Mouse (Mus musculus): ENCODE results near the gene Hpgd. TPM values are rescaled to one million over a fixed set of nuclear protein-coding genes. Genes with fewer than 3 reads are reported as not detected.

The Hpgd gene
- polyA plus RNA-seq, 1 experiment from 2014 or later = 29.2 TPM

DNA sequence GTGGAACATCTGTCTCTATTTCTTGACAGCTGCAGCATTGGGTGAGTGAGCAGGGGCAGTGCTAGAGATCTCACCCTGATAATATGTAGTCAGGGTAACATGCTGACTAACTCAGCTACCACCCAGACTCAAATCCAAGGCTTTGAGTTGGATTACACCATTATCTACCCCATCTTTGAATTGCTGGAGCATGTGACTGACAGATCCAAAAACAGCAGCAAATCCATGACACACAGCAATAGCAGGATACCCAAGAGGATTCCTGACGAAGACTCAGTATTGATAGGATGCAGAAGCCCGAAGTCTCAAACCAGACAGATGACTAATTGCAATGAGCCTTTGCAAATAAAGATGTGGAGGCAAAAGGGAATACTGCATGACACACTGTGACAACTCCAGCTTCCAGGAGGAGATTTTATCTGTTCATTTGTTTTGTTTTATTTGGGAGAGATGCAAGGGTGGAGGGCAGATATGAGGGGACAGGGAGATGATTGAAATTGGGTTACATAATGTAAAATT is 15.8 kb upstream of the Hpgd start:
- H3K36me3 ChIP-seq (ENCODE audit: control insufficient read depth, insufficient read depth, low read length) = no peaks in the 10 kb centered on the region
- H3K4me2 ChIP-seq = no peak overlapping the region
- no peaks in the 10 kb centered on the region for H3K27me3 ChIP-seq (ENCODE audit: control insufficient read depth, insufficient read depth, low read length)
- no peak overlapping the region for H3K9ac ChIP-seq (ENCODE audit: low read depth, low read length)
- WGBS (ENCODE audit: insufficient replicate concordance) = 52% methylated on average over 2 of the region's 2 CpGs
- no peak overlapping the region for H3K4me3 ChIP-seq (ENCODE audit: low read depth, low read length)
- no peaks in the 10 kb centered on the region for H3K4me1 ChIP-seq (ENCODE audit: control insufficient read depth, insufficient read depth, low read length)
- ATAC-seq (replicated peaks; ENCODE audit: insufficient number of reproducible peaks, low FRiP score, low TSS enrichment) = no peak
- no peak overlapping the region for H3K27ac ChIP-seq (ENCODE audit: low read depth, low read length)
- H3K9me3 ChIP-seq (replicated peaks; ENCODE audit: control insufficient read depth, low read length) = no peaks in the 10 kb centered on the region

DNA sequence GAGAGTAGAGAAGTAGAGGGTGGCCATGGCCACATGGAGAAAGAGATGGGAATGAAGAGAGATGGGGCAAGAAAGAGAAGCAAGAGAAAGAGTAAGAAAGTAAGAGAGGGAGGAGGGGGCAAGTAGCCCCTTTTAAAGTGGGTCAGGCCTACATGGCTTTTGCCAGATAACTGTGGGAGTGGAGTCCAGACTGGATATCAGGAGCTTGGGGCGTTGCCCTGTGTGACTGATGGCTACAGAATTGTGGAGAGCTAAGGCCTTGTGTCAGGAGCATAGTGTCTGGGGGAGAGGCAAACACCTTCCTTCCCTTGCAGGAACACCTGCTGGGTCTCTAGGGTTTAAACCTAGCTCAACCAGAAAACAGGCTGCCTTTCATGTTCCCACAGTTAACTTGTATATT is 10.4 kb upstream of the Hpgd start:
- Histone ChIP-seq H3K4me3 (ENCODE audit: low read depth, low read length) (no peak overlapping the region), H3K4me2 (no peak overlapping the region), H3K36me3 (ENCODE audit: control insufficient read depth, insufficient read depth, low read length) (no peaks in the 10 kb centered on the region), H3K27ac (ENCODE audit: low read depth, low read length) (no peak overlapping the region), H3K9me3 (replicated peaks; ENCODE audit: control insufficient read depth, low read length) (no peaks in the 10 kb centered on the region), H3K27me3 (ENCODE audit: control insufficient read depth, insufficient read depth, low read length) (no peaks in the 10 kb centered on the region), H3K9ac (ENCODE audit: low read depth, low read length) (no peak overlapping the region), H3K4me1 (ENCODE audit: control insufficient read depth, insufficient read depth, low read length) (0 out of 2 replicates have a peak, but pooled peaks cover 3% of the 10 kb centered on the region)
- WGBS (ENCODE audit: insufficient replicate concordance) = 50% methylated on average over 1 of the region's 1 CpGs
- ATAC-seq (replicated peaks; ENCODE audit: insufficient number of reproducible peaks, low FRiP score, low TSS enrichment) = no peak

DNA sequence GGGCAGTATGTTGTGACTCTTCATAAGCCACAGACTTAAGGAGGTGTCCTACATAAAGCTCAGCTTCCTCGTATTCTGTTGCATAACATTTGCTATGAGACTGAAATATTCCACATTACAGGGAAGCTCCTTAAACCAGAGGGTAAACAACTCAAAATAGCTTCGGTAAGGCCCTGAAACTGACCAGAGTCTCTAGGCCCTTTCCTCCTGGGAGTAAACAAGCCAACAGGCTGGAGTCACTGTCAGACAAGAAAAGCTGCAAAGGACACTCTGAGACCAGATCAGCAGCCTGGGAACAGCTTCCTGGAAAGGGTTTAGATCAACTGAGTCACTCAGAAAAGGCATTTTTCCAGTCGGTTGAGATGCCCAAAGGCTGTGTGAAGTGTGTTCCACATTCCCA is 9.4 kb upstream of the Hpgd start:
- no peaks in the 10 kb centered on the region for H3K27me3 ChIP-seq (ENCODE audit: control insufficient read depth, insufficient read depth, low read length)
- no peak overlapping the region for H3K4me2 ChIP-seq
- H3K36me3 ChIP-seq (ENCODE audit: control insufficient read depth, insufficient read depth, low read length) = no peaks in the 10 kb centered on the region
- no peaks in the 10 kb centered on the region for H3K9me3 ChIP-seq (replicated peaks; ENCODE audit: control insufficient read depth, low read length)
- no peak overlapping the region for H3K9ac ChIP-seq (ENCODE audit: low read depth, low read length)
- H3K4me3 ChIP-seq (ENCODE audit: low read depth, low read length) = no peak overlapping the region
- WGBS (ENCODE audit: insufficient replicate concordance) = 31% methylated on average over 3 of the region's 3 CpGs
- H3K27ac ChIP-seq (ENCODE audit: low read depth, low read length) = no peak overlapping the region
- no peak for ATAC-seq (replicated peaks; ENCODE audit: insufficient number of reproducible peaks, low FRiP score, low TSS enrichment)
- 0 out of 2 replicates have a peak, but pooled peaks cover 3% of the 10 kb centered on the region for H3K4me1 ChIP-seq (ENCODE audit: control insufficient read depth, insufficient read depth, low read length)

DNA sequence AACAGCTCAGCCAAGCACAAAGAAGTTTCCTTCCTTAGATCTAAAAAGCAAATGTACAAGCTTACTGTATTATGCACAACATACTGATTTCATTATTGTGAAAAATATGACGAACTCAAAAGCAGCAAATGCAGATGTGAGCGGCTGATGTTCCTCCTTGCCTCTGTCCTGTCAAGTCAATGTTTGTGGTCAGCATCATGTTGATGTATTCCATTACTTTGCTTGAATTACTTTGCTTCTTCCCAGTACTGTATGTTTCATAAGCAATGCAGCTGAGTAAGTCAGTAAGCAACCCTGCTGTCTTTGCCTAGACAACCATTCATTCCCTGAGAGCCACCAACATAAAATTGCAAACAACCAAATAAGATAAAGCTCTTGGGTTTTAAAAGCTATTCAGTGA is 7.7 kb upstream of the Hpgd start:
- Histone ChIP-seq H3K27ac (ENCODE audit: low read depth, low read length) (no peak overlapping the region), H3K4me2 (no peak overlapping the region), H3K27me3 (ENCODE audit: control insufficient read depth, insufficient read depth, low read length) (no peaks in the 10 kb centered on the region), H3K9me3 (replicated peaks; ENCODE audit: control insufficient read depth, low read length) (no peaks in the 10 kb centered on the region), H3K4me1 (ENCODE audit: control insufficient read depth, insufficient read depth, low read length) (0 out of 2 replicates have a peak, but pooled peaks cover 3% of the 10 kb centered on the region), H3K36me3 (ENCODE audit: control insufficient read depth, insufficient read depth, low read length) (no peaks in the 10 kb centered on the region), H3K9ac (ENCODE audit: low read depth, low read length) (no peak overlapping the region), H3K4me3 (ENCODE audit: low read depth, low read length) (no peak overlapping the region)
- 76% methylated on average over 2 of the region's 2 CpGs for WGBS (ENCODE audit: insufficient replicate concordance)
- ATAC-seq (replicated peaks; ENCODE audit: insufficient number of reproducible peaks, low FRiP score, low TSS enrichment) = no peak

DNA sequence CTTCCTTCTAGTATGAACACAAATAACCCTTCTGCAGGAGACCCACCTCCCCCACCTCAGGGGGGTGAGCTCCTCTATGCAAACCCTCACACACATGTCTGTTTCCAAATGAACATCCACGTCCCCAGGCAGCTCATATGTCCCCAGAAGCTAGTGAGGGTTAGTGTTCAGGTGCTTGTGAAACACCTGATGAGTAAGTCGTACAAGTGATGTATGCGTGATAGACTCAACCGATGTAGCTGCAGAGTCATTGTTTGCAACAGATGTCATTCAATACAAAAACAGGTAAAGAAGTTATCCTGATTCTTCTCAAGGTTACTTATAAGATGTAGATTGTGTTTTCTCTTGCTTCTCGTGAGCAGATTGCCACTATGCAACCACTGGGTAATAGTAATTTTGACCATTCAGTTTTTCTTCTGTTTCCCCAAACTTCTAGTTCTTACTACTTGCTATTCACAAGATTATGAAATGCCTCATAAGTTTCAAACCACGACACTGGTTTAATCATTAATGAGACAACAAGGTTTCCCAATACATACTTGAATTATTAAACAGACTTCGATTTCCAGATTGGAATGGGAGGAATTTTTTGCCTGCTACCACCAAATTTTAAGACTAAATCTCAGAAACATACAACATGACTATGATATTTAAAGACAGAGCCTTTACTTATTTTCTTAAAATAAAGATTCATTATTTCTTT is 6.9 kb upstream of the Hpgd start:
- Histone ChIP-seq H3K27ac (ENCODE audit: low read depth, low read length) (no peak overlapping the region), H3K9ac (ENCODE audit: low read depth, low read length) (no peak overlapping the region), H3K4me2 (no peak overlapping the region), H3K36me3 (ENCODE audit: control insufficient read depth, insufficient read depth, low read length) (no peaks in the 10 kb centered on the region), H3K4me3 (ENCODE audit: low read depth, low read length) (no peak overlapping the region), H3K9me3 (replicated peaks; ENCODE audit: control insufficient read depth, low read length) (no peaks in the 10 kb centered on the region), H3K4me1 (ENCODE audit: control insufficient read depth, insufficient read depth, low read length) (0 out of 2 replicates have a peak, but pooled peaks cover 3% of the 10 kb centered on the region), H3K27me3 (ENCODE audit: control insufficient read depth, insufficient read depth, low read length) (no peaks in the 10 kb centered on the region)
- no peak for ATAC-seq (replicated peaks; ENCODE audit: insufficient number of reproducible peaks, low FRiP score, low TSS enrichment)
- 74% methylated on average over 7 of the region's 7 CpGs for WGBS (ENCODE audit: insufficient replicate concordance)

DNA sequence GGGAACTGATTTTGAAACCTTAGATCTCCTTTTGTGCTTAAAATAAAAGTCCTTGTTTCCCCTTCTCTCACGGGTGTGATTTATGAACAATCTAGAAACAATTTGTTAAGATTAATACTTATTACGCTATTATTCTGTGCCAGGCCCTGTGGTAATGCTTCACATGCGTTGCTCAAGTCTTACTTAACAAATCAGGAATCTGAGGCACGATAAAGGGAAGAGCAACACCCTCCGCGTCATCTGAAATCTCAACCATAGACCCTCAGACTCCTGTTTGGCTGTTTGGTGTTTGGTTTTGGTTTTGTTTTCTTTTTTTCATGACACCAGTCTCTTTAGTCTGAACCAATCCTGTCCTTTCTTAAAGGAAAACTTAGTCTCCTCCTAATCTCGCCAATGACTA is 2.1 kb upstream of the Hpgd start:
- Histone ChIP-seq H3K27ac (ENCODE audit: low read depth, low read length) (no peak overlapping the region), H3K4me2 (no peak overlapping the region), H3K9ac (ENCODE audit: low read depth, low read length) (no peak overlapping the region), H3K9me3 (replicated peaks; ENCODE audit: control insufficient read depth, low read length) (no peaks in the 10 kb centered on the region), H3K4me3 (ENCODE audit: low read depth, low read length) (no peak overlapping the region), H3K27me3 (ENCODE audit: control insufficient read depth, insufficient read depth, low read length) (peaks cover 3% of the 10 kb centered on the region; the same call in 1 of the 2 replicates), H3K36me3 (ENCODE audit: control insufficient read depth, insufficient read depth, low read length) (no peaks in the 10 kb centered on the region), H3K4me1 (ENCODE audit: control insufficient read depth, insufficient read depth, low read length) (no peaks in the 10 kb centered on the region)
- whole genome bisulfite sequencing (ENCODE audit: insufficient replicate concordance) = 83% methylated on average over 7 of the region's 7 CpGs
- no peak for ATAC-seq (replicated peaks; ENCODE audit: insufficient number of reproducible peaks, low FRiP score, low TSS enrichment)

DNA sequence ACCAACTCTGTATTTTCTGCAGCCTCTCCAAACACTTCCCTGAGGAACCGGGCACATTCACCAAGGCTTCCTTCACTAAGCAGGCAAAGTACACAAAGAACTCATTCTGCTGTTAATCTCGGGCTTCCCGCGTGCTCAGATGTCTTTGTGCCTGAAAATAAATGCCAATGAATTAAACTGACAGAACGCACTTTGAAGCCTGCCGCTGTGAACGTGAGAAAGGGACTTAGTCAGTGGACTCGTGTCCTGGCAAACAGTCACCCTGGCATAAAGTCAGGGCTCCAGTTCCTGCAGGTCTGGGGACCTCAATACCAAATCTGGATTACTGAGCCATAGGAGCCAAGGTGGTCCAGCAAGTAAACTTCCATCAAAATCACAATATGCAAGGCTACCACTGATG is 905 bp upstream of the Hpgd start:
- no peak overlapping the region; the same call in 1 of the 2 replicates for H3K4me2 ChIP-seq
- 28% methylated on average over 8 of the region's 8 CpGs for WGBS (ENCODE audit: insufficient replicate concordance)

DNA sequence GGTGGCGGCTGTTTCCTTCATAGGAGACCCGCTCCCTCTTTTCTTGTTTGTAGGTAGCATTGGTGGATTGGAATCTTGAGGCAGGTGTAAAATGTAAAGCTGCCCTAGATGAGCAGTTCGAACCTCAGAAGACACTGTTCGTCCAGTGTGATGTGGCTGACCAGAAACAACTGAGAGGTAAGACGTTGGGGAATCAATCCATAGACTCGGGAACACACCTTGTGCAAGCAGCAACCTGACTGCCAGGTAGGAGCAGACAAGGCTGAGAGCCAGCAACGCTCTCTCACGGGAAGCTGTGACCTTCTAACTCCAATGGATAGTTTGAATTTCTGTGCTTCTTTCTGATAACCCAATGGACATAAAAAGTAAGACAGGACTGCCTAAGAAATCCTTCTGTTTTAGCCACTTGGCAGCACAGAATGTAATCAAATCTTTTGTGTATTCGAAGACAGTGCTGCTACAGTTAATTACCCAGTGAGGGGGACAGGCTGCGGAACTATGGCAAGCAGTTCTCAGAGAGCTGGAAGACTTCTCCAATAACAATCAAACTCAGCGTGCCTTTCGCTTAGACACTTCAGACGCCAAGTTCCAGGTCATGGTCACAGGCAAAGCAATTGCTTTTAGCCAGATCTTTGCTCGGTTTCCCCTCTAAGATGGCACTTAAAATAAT is 636 bp downstream of the Hpgd start:
- peak overlapping the region; percentile 93 for H3K4me2 ChIP-seq
- H3K9ac ChIP-seq (ENCODE audit: low read depth, low read length) = peak overlapping the region; percentile 73; the same call in 1 of the 2 replicates
- WGBS (ENCODE audit: insufficient replicate concordance) = 21% methylated on average over 14 of the region's 14 CpGs
- H3K27ac ChIP-seq (ENCODE audit: low read depth, low read length) = no peak overlapping the region
- H3K27me3 ChIP-seq (ENCODE audit: control insufficient read depth, insufficient read depth, low read length) = peaks cover 3% of the 10 kb centered on the region; the same call in 1 of the 2 replicates
- H3K9me3 ChIP-seq (replicated peaks; ENCODE audit: control insufficient read depth, low read length) = no peaks in the 10 kb centered on the region
- no peak for ATAC-seq (replicated peaks; ENCODE audit: insufficient number of reproducible peaks, low FRiP score, low TSS enrichment)
- H3K4me1 ChIP-seq (ENCODE audit: control insufficient read depth, insufficient read depth, low read length) = no peaks in the 10 kb centered on the region
- no peaks in the 10 kb centered on the region for H3K36me3 ChIP-seq (ENCODE audit: control insufficient read depth, insufficient read depth, low read length)
- H3K4me3 ChIP-seq (ENCODE audit: low read depth, low read length) = peak overlapping the region; percentile 53

More for the DNA sequence above, 905 bp upstream of the Hpgd start:
- Histone ChIP-seq H3K4me3 (ENCODE audit: low read depth, low read length) (no peak overlapping the region), H3K27ac (ENCODE audit: low read depth, low read length) (no peak overlapping the region), H3K36me3 (ENCODE audit: control insufficient read depth, insufficient read depth, low read length) (no peaks in the 10 kb centered on the region), H3K4me1 (ENCODE audit: control insufficient read depth, insufficient read depth, low read length) (no peaks in the 10 kb centered on the region), H3K9ac (ENCODE audit: low read depth, low read length) (no peak overlapping the region), H3K27me3 (ENCODE audit: control insufficient read depth, insufficient read depth, low read length) (peaks cover 3% of the 10 kb centered on the region; the same call in 1 of the 2 replicates), H3K9me3 (replicated peaks; ENCODE audit: control insufficient read depth, low read length) (no peaks in the 10 kb centered on the region)
- ATAC-seq (replicated peaks; ENCODE audit: insufficient number of reproducible peaks, low FRiP score, low TSS enrichment) = no peak

Data from heart, embryonic 11.5 days (tissue).